Mouse (Mus musculus): Measurements from ENCODE around the gene Mapk11. TPM values are rescaled to one million over a fixed set of nuclear protein-coding genes. Genes with fewer than 3 reads are reported as not detected.

Mapk11 gene
- polyA plus RNA-seq, 1 experiment from 2014 or later = 3.8 TPM

DNA sequence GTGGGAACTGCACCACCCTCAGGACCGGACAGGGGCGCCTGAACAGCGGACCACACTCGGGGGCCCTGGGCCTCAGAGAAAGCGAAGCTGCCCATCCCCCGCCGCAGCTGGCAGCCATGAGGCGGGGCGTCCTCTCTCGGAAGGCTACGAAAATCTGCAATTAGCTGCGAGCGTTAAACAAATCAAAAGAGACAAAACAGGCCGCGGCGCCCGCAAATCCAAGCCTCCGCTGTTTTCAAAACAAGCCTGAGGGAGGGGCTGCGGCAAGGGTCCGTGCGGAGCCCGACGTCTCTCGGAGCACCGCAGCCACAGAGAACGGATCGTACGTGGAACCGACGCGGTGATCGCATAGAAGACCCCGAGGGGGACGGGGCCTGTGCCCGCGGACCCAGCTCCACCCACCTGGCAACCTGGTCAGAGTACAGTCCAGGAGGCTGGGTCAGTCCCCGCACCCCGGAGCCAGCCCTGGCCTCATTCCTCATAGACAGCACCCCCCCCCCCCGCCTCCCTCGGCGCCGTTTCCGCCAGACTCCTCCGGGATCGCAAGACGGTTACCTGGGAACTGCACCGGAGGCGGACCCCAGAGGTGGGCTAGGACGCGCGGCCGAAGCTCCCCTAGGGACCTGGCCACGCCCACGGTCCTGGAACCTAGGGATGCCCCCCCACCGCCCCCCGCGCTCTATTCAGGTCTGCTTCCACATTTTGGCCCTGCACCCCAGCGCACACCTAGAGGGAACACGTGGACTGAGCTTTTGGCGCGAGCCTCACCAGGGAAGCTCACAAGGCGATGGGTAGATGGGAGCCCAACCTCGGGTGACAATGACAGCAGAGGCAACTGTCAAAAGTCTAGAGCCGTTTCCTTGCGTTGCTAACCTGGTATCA lies 23.8 kb upstream of the Mapk11 start:
- H3K36me3 ChIP-seq = peaks cover 12% of the 10 kb centered on the region
- H3K27me3 ChIP-seq (replicated peaks) = no peaks in the 10 kb centered on the region
- peak overlapping the region; percentile 61 for H3K27ac ChIP-seq (replicated peaks)
- WGBS = under 1% methylated on average over 65 of the region's 65 CpGs
- H3K4me3 ChIP-seq = peak overlapping the region; percentile 66
- H3K4me2 ChIP-seq = peak overlapping the region; percentile 99
- no peak for ATAC-seq (ENCODE audit: extremely low read depth, insufficient number of reproducible peaks, low FRiP score, low TSS enrichment)
- H3K4me1 ChIP-seq = peaks cover 100% of the 10 kb centered on the region
- no peaks in the 10 kb centered on the region for H3K9me3 ChIP-seq
- H3K9ac ChIP-seq = peak overlapping the region; percentile 89

DNA sequence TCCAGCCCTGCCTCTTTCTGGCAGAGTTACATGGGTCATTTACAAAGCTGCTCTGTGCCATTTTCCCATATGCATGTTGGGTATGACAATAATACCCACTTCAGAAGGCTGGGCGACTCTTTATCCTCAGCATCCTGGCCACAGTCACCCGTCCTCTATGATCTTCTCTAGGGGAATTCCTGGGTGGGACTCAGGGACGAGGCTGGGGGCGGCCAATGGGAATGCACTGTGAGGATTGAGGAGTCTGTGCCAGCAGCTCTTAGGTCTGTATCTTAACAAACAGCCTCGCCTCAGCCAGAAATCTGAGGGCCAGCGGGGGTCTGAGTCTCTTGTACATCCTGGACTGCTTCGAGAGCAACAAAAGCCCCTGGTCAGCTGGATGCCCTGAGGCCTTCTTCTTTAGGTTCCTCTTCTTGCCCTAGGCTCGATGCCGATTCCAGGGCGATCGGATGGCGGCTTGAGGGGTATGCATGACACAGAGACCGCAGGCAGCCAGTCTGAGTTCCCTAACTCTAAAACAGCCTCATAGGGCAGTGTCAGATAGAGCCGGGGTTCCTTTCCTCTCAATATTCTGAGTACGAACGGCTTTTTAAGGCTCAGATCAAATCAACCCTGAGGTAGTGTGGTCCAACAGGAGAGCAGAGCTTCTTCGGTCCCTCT lies 23.0 kb upstream of the Mapk11 start:
- H3K9ac ChIP-seq = peak overlapping the region; percentile 89
- peaks cover 94% of the 10 kb centered on the region for H3K4me1 ChIP-seq
- no peaks in the 10 kb centered on the region for H3K9me3 ChIP-seq
- H3K4me2 ChIP-seq = peak overlapping the region; percentile 99
- peaks cover 21% of the 10 kb centered on the region for H3K36me3 ChIP-seq
- H3K4me3 ChIP-seq = peak overlapping the region; percentile 66
- no peaks in the 10 kb centered on the region for H3K27me3 ChIP-seq (replicated peaks)
- ATAC-seq (ENCODE audit: extremely low read depth, insufficient number of reproducible peaks, low FRiP score, low TSS enrichment) = no peak
- H3K27ac ChIP-seq (replicated peaks) = peak overlapping the region; percentile 61
- 39% methylated on average over 17 of the region's 17 CpGs for WGBS

- Histone ChIP-seq H3K27ac (replicated peaks) (no peak overlapping the region), H3K9me3 (no peaks in the 10 kb centered on the region), H3K4me1 (peaks cover 86% of the 10 kb centered on the region), H3K36me3 (peaks cover 29% of the 10 kb centered on the region), H3K4me2 (no peak overlapping the region), H3K9ac (peak overlapping the region; percentile 34; the same call in 1 of the 2 replicates), H3K4me3 (no peak overlapping the region), H3K27me3 (replicated peaks) (no peaks in the 10 kb centered on the region)
- ATAC-seq (ENCODE audit: extremely low read depth, insufficient number of reproducible peaks, low FRiP score, low TSS enrichment) = no peak
- WGBS = 84% methylated on average over 5 of the region's 5 CpGs
Observed at GRCm38 (mm10) chr15:89171526-89172051, 22.2 kb upstream of the Mapk11 start.

- H3K9ac ChIP-seq = peak overlapping the region; percentile 62
- WGBS = 33% methylated on average over 3 of the region's 3 CpGs
- H3K9me3 ChIP-seq = no peaks in the 10 kb centered on the region
- H3K36me3 ChIP-seq = peaks cover 44% of the 10 kb centered on the region
- H3K4me1 ChIP-seq = peaks cover 71% of the 10 kb centered on the region
- no peak for ATAC-seq (ENCODE audit: extremely low read depth, insufficient number of reproducible peaks, low FRiP score, low TSS enrichment)
- H3K27ac ChIP-seq (replicated peaks) = peak overlapping the region; percentile 87
- H3K27me3 ChIP-seq (replicated peaks) = no peaks in the 10 kb centered on the region
- H3K4me3 ChIP-seq = no peak overlapping the region
- peak overlapping the region; percentile 66 for H3K4me2 ChIP-seq
Observed at GRCm38 (mm10) chr15:89170102-89170501, 20.7 kb upstream of the Mapk11 start.

DNA sequence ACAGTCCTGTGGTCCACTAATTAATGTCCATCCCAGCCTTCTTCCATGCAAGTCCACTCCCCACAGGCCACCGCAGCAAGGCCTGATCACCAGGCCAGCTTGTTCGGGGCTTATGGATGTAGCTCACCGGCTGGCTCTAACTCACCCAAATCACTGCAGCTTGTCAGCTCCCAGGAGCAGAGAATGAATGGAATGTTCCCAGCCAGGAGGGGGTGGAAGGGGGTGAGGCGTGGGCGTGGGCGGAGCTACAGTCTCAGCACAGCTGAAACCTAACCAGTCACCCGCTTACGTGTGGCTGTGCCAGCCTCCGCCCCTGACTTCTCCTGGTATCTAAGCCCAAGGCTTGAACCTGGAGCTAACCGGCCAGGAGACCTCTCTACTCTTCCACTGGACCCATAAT lies 20.0 kb upstream of the Mapk11 start:
- peak overlapping the region; percentile 78 for H3K9ac ChIP-seq
- WGBS = 5% methylated on average over 10 of the region's 10 CpGs
- no peaks in the 10 kb centered on the region for H3K27me3 ChIP-seq (replicated peaks)
- ATAC-seq (ENCODE audit: extremely low read depth, insufficient number of reproducible peaks, low FRiP score, low TSS enrichment) = peak; percentile 69; the same call in 1 of the 2 replicates
- H3K4me3 ChIP-seq = peak overlapping the region; percentile 38
- H3K9me3 ChIP-seq = no peaks in the 10 kb centered on the region
- H3K4me1 ChIP-seq = peaks cover 65% of the 10 kb centered on the region
- H3K4me2 ChIP-seq = peak overlapping the region; percentile 66
- H3K27ac ChIP-seq (replicated peaks) = peak overlapping the region; percentile 87
- peaks cover 51% of the 10 kb centered on the region for H3K36me3 ChIP-seq

DNA sequence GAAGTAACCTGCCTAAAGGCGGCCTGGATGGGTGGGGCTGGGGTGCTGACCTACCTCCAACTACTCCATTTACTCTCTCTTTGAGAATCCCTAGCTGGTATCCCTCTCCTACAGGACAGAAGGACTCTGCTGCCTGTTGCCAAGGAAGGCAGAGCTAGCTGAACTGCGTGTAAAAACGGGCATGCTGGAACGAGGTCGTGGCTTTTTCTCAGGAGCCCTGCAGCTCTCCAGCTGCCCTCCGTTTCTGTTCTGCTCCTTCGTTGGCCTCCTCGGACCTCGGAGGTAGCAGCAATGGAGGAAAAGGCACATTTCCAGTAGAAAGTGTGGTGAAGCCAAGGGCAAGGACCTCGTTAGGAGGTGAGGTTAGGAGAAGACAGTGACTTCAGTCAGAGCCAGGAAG lies 19.5 kb upstream of the Mapk11 start:
- H3K27ac ChIP-seq (replicated peaks) = peak overlapping the region; percentile 87
- H3K27me3 ChIP-seq (replicated peaks) = no peaks in the 10 kb centered on the region
- H3K9me3 ChIP-seq = no peaks in the 10 kb centered on the region
- H3K9ac ChIP-seq = peak overlapping the region; percentile 78
- peaks cover 56% of the 10 kb centered on the region for H3K36me3 ChIP-seq
- peak overlapping the region; percentile 66 for H3K4me2 ChIP-seq
- WGBS = 33% methylated on average over 10 of the region's 10 CpGs
- peak overlapping the region; percentile 38 for H3K4me3 ChIP-seq
- no peak for ATAC-seq (ENCODE audit: extremely low read depth, insufficient number of reproducible peaks, low FRiP score, low TSS enrichment)
- peaks cover 60% of the 10 kb centered on the region for H3K4me1 ChIP-seq

DNA sequence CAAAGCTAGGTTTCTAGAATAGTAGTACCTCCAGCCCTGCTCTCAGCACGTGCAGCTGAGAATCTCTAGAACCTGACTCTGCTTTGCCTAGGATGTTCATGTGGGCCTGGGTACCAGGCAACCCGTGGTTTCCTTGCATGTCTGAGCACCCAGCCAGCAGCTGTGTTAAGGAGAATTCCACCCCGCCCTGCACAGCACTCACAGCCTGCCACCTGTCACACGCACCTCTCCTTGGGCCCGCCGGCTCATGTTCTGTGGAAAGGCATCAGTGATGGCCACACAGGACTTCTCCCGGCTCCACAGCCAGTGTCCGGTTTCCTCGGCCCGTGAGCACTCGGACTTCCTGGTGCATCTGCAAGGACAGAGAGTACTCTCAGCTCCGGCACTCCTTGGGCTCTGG lies 16.1 kb upstream of the Mapk11 start:
- no peak overlapping the region for H3K9ac ChIP-seq
- H3K36me3 ChIP-seq = peaks cover 90% of the 10 kb centered on the region
- WGBS = 85% methylated on average over 12 of the region's 12 CpGs
- no peak overlapping the region for H3K4me2 ChIP-seq
- H3K27me3 ChIP-seq (replicated peaks) = no peaks in the 10 kb centered on the region
- no peak overlapping the region for H3K27ac ChIP-seq (replicated peaks)
- H3K9me3 ChIP-seq = no peaks in the 10 kb centered on the region
- no peak for ATAC-seq (ENCODE audit: extremely low read depth, insufficient number of reproducible peaks, low FRiP score, low TSS enrichment)
- H3K4me3 ChIP-seq = no peak overlapping the region
- peaks cover 25% of the 10 kb centered on the region for H3K4me1 ChIP-seq

DNA sequence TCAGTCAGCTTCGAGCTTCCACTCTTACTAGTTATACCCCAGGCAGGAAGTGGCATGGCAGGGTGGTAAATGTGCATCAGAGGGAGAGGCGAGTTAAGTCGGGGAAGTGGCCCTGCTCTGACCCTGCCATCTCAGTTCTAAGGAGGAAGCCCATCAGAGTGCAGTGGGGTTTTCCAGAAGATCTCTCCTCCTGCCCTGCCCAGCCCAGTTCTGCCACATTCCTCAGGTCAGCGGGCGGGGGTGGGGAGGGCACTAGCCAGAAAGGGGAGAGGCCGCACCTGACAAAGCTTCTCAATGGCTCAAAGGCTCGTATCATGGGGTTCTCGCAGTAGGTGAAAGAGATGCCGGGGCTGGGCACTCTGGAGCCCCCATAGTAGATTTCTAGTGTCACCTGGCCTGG lies 12.0 kb upstream of the Mapk11 start:
- Histone ChIP-seq H3K4me1 (no peaks in the 10 kb centered on the region), H3K36me3 (peaks cover 100% of the 10 kb centered on the region), H3K27me3 (replicated peaks) (no peaks in the 10 kb centered on the region), H3K9me3 (no peaks in the 10 kb centered on the region), H3K4me3 (no peak overlapping the region), H3K27ac (replicated peaks) (no peak overlapping the region), H3K9ac (no peak overlapping the region), H3K4me2 (no peak overlapping the region)
- no peak for ATAC-seq (ENCODE audit: extremely low read depth, insufficient number of reproducible peaks, low FRiP score, low TSS enrichment)
- 86% methylated on average over 9 of the region's 9 CpGs for WGBS

DNA sequence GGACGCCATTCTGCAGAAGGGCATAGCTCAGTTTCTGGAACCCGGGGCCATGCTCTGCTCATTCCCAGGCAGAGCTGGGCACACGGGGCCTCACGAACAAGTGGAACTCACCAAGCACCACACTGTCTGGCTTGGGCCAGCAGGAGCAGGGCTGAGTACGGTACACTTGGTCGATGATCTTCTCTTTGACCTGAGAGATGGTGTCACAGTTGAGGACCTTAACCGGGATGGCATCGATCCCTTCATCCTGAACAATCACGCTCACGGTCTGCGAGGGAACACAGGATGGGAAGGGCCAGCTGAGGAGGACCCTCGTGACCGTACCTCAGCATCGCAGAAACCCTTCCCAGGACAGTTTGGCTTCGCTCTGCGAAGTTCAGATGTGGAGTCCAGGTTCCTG lies 9.1 kb upstream of the Mapk11 start:
- WGBS = 90% methylated on average over 16 of the region's 16 CpGs
- Histone ChIP-seq H3K9ac (no peak overlapping the region), H3K9me3 (no peaks in the 10 kb centered on the region), H3K4me1 (no peaks in the 10 kb centered on the region), H3K36me3 (peaks cover 100% of the 10 kb centered on the region), H3K4me2 (no peak overlapping the region), H3K27ac (replicated peaks) (no peak overlapping the region), H3K27me3 (replicated peaks) (no peaks in the 10 kb centered on the region), H3K4me3 (no peak overlapping the region)
- no peak for ATAC-seq (ENCODE audit: extremely low read depth, insufficient number of reproducible peaks, low FRiP score, low TSS enrichment)

DNA sequence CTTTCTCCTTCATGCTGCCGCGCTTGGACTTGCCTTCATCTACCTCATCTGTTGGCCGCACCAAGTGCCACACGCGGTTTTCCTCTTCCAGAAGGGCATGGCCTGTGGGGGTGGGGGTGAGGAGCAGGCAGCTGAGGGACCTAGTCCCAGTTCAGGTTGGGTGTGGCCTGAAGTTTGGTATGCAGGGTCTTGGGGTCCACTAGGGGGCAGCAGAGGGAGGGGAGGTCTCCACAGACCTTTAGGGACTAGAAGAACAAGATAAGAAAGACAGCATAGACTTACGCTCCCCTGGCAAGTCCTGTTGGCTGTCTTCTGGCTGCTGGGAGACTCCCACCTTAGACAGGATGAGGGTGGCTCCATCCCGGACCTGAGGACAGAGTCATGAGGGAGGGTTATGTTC lies 8.5 kb upstream of the Mapk11 start:
- H3K9ac ChIP-seq = no peak overlapping the region
- no peaks in the 10 kb centered on the region for H3K27me3 ChIP-seq (replicated peaks)
- no peak overlapping the region for H3K4me2 ChIP-seq
- no peaks in the 10 kb centered on the region for H3K9me3 ChIP-seq
- H3K36me3 ChIP-seq = peaks cover 98% of the 10 kb centered on the region
- no peak overlapping the region for H3K4me3 ChIP-seq
- 52% methylated on average over 7 of the region's 7 CpGs for WGBS
- H3K4me1 ChIP-seq = no peaks in the 10 kb centered on the region
- H3K27ac ChIP-seq (replicated peaks) = no peak overlapping the region
- no peak for ATAC-seq (ENCODE audit: extremely low read depth, insufficient number of reproducible peaks, low FRiP score, low TSS enrichment)

GRCm38 (mm10) chr15:89152312-89152711 lies 2.9 kb upstream of the Mapk11 start:
- Histone ChIP-seq H3K9me3 (no peaks in the 10 kb centered on the region), H3K4me1 (peaks cover 21% of the 10 kb centered on the region), H3K4me2 (no peak overlapping the region), H3K4me3 (no peak overlapping the region), H3K27ac (replicated peaks) (no peak overlapping the region), H3K27me3 (replicated peaks) (peaks cover 35% of the 10 kb centered on the region), H3K9ac (no peak overlapping the region), H3K36me3 (peaks cover 41% of the 10 kb centered on the region)
- no peak for ATAC-seq (ENCODE audit: extremely low read depth, insufficient number of reproducible peaks, low FRiP score, low TSS enrichment)

Data from heart, embryonic 13.5 days (tissue).